Mouse (Mus musculus) small intestine, adult 2 months (tissue): Measurements from ENCODE around the gene Armcx6. TPM values are rescaled to one million over a fixed set of nuclear protein-coding genes. Genes with fewer than 3 reads are reported as not detected.
"Not testable (repeated sequence)": the region's sequence is repeated elsewhere in the genome, so short reads cannot be mapped to it uniquely, and the experiment has no call there.

Source experiments
- H3K27ac ChIP-seq: fragments of 200-500 bp; 2 replicates; pipeline ENCODE4 v1.5.1; 2012; ENCODE audit warnings: low read depth, low read length, control low read depth, inconsistent platforms; ENCODE audit not compliant: insufficient read depth
- H3K27me3 ChIP-seq: fragments of 200-500 bp; 2 replicates; pipeline ENCODE4 v1.6.1; 2012; ENCODE audit warnings: mild to moderate bottlenecking, moderate library complexity, low read length, inconsistent platforms; ENCODE audit not compliant: control insufficient read depth, insufficient read depth
- H3K36me3 ChIP-seq: fragments of 200-500 bp; 2 replicates; pipeline ENCODE4 v1.6.1; 2012; ENCODE audit warnings: mild to moderate bottlenecking, low read length, control low read depth, inconsistent platforms; ENCODE audit not compliant: control insufficient read depth, insufficient read depth
- H3K4me1 ChIP-seq: fragments of 200-500 bp; 2 replicates; pipeline ENCODE4 v1.6.1; 2012; ENCODE audit warnings: low read length, inconsistent platforms, mixed read lengths; ENCODE audit not compliant: control insufficient read depth, insufficient read depth, insufficient read length
- H3K4me3 ChIP-seq: fragments of 200-500 bp; 2 replicates; pipeline ENCODE4 v1.5.1; 2012; ENCODE audit warnings: low read depth, mild to moderate bottlenecking, control low read depth, inconsistent platforms, low read length, moderate library complexity
- CTCF ChIP-seq: fragments of 200-500 bp; IDR thresholded peaks from 2 replicates; pipeline ENCODE4 v1.5.1; 2012; ENCODE audit warnings: low read depth, mild to moderate bottlenecking, control low read depth, inconsistent platforms, low read length, moderate library complexity, mixed read lengths; ENCODE audit not compliant: insufficient replicate concordance, insufficient read length; ENCODE audit errors: extremely low read depth
- POLR2A ChIP-seq: fragments of 200-500 bp; IDR thresholded peaks from 2 replicates; pipeline ENCODE4 v1.6.1; 2012; ENCODE audit warnings: low read depth, mild to moderate bottlenecking, control low read depth, inconsistent platforms, low read length, moderate library complexity
- WGBS: fragments of 180-500 bp; shearing (Covaris S2); methylation state at CpG from one replicate; pipeline ENCODE4 v1.1.7; 2018; 5-methylcytosine and 5-hydroxymethylcytosine counted together
- polyA plus RNA-seq: library from polyadenylated mRNA; depleted of rRNA; stranded (reverse); fragments of >200 nt; gene quantifications from 2 replicates; pipeline ENCODE4 v1.2.3, GENCODE M21; 2012

Gene Armcx6
- polyA plus RNA-seq, 1 experiment = 0.24 TPM

DNA sequence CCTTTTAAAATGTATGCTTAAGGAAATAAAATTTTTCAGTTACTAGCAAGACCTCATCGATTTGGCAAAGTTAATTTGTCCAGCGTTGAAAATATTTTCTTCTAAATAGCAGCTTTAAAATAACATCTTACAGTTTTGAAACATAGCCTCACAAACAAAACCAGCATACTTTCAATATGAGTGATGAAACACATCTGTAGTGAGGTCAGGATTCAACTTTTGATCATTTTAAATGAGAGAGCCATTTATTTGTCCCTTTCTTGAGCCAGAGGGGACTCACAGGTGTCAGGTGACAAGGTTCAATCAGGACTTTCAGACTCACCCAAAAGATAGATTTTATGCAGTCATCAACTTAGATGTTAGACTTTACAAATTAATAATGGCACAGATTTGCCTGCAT lies 693 bp upstream of the Armcx6 start:
- H3K27ac ChIP-seq = no peak overlapping the region
- TF ChIP-seq CTCF = no peak
- no peak for TF ChIP-seq POLR2A
- WGBS = 53% methylated on average over 2 of the region's 2 CpGs
- H3K36me3 ChIP-seq = no peaks in the 10 kb centered on the region
- no peak overlapping the region for H3K4me3 ChIP-seq
- H3K27me3 ChIP-seq = no peaks in the 10 kb centered on the region
- no peaks in the 10 kb centered on the region for H3K4me1 ChIP-seq

DNA sequence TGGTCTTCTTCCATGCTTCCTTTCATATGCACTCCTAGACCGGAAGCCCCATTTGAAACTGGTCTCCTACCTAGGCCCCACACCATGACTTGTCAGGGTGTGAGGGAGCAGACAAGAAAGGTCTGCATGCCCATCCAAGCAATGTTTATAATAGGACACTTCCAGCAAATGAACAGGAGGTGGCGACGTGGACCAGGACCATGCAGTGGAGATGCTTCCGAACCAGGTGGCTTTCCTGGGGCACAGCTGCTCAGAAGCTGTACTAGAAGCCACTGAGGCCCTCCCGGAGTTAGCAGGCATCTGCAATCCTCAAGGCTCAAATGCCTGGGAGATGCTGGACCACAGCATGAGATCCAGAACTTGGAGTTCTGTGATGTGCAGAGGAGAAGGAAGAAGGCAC lies 4.8 kb downstream of the Armcx6 start:
- H3K4me3 ChIP-seq = no peak overlapping the region
- no peak overlapping the region for H3K27ac ChIP-seq
- TF ChIP-seq CTCF = peak; percentile 41; the same call in 1 of the 2 replicates
- TF ChIP-seq POLR2A = no peak
- 26% methylated on average over 5 of the region's 5 CpGs for WGBS
- no peaks in the 10 kb centered on the region for H3K4me1 ChIP-seq
- no peaks in the 10 kb centered on the region for H3K36me3 ChIP-seq
- H3K27me3 ChIP-seq = no peaks in the 10 kb centered on the region

DNA sequence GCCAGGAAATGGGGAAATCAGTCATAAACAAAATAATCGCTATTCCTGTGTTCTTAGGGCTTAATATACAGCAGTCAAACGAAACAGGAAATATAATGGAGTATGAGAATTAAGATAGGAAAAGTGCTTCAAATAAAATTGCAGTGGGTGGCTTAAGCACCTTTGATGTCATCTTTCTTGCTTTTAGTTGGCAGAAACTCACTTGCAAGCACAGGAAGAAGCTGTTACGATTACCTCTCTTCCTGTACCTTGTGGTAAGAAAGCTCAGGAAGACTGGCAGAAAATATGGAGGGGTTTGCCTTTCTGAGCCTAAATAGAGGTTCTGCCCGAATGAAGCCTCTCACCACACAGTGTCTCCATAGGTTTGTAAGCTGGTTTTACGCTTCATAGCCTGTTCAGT lies 9.4 kb downstream of the Armcx6 start:
- Histone ChIP-seq H3K27me3 (no peaks in the 10 kb centered on the region), H3K4me1 (no peaks in the 10 kb centered on the region), H3K27ac (no peak overlapping the region), H3K4me3 (no peak overlapping the region), H3K36me3 (no peaks in the 10 kb centered on the region)
- 56% methylated on average over 5 of the region's 5 CpGs for WGBS
- TF ChIP-seq POLR2A (no peak), CTCF (no peak)

DNA sequence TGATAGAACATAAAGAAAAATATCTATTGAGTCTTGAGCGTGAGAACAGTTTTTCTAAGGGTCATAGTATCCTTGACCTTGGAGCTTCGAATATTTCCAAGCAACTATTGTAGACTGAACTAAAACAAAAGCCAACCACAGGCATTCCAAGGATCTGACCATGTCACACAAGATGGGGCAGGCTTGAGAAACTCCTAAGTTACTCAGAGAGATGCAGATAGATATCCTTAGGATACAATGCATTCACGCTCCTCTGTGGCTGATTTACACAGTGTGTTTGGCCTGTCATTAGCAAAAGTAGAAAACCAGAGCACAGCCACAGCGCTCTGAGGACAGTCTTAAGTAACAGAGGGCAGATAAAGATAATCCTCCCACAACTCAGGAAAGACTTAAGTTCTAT lies 12.1 kb downstream of the Armcx6 start:
- H3K36me3 ChIP-seq = no peaks in the 10 kb centered on the region
- TF ChIP-seq POLR2A (no peak), CTCF (no peak)
- H3K27ac ChIP-seq = no peak overlapping the region
- H3K4me3 ChIP-seq = no peak overlapping the region
- 57% methylated on average over 4 of the region's 4 CpGs for WGBS
- no peaks in the 10 kb centered on the region for H3K27me3 ChIP-seq
- no peaks in the 10 kb centered on the region for H3K4me1 ChIP-seq

DNA sequence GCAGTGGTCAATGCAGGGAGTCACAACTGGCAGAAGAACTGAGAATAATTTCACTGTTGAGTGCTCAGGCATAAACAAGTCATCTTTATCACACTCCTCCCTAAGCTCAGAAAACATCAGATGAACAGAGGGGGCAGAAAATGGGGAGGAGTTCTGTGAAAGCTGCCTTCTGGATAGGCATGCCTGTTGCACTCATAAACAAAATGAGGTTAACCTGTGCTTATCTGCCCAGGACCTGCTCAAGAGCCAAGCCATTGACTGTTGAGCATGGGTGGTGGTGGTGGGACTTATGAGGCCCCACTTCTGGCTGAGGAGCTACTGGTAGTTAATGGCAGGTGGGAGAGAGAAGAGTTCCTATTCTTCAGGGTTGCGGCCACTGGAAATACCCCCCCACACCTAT lies 13.4 kb downstream of the Armcx6 start:
- WGBS = 100% methylated on average over 1 of the region's 1 CpGs
- Histone ChIP-seq H3K27me3 (no peaks in the 10 kb centered on the region), H3K4me3 (no peak overlapping the region), H3K36me3 (no peaks in the 10 kb centered on the region), H3K4me1 (no peaks in the 10 kb centered on the region), H3K27ac (no peak overlapping the region)
- TF ChIP-seq CTCF (no peak), POLR2A (no peak)

DNA sequence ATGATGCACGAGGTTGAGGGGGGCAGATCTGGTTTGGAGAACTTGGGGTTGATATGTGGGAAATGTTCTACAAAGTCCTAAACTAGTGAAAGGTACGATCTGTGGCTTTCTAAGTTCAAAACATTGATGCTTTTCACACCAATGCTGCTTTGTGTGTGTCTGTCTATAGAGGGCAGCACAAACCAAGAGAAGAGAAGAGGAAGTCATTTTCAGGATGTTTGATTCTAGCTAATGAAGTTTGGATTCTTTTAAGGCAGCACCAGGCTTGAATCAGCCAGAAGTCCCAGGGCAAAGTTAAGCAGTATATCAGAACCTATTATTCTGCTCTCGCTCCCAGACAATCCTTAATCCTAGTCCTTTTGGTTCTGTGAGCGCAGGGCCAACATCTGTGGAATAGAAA lies 21.4 kb downstream of the Armcx6 start:
- H3K36me3 ChIP-seq = no peaks in the 10 kb centered on the region
- H3K4me3 ChIP-seq = no peak overlapping the region
- 39% methylated on average over 4 of the region's 4 CpGs for WGBS

DNA sequence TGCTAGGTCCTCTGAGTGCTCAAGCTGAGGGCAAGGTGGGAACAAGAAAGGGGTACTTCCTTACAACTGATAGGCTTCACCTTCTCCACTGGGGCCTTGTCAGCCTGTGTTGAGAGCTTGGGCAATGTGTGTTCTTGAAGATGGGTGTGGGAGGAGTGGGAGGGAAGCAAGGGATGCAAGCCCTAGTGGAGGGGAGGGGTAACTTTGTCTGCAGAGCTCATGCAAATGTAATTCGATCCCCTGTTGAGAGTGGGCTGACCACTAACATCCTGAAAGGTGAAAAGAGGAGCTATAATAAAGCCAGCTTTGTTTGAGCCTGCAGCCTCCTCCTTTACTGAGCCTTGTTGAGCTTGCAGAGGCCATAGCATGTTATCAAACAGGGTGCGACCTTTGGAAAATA lies 27.5 kb downstream of the Armcx6 start:
- not testable (repeated sequence) for H3K27me3 ChIP-seq, H3K4me1 ChIP-seq, H3K36me3 ChIP-seq, H3K27ac ChIP-seq, H3K4me3 ChIP-seq
- WGBS = 46% methylated on average over 2 of the region's 2 CpGs

More for the DNA sequence above, 21.4 kb downstream of the Armcx6 start:
- H3K27ac ChIP-seq = no peak overlapping the region
- no peak for TF ChIP-seq CTCF
- no peaks in the 10 kb centered on the region for H3K27me3 ChIP-seq
- H3K4me1 ChIP-seq = no peaks in the 10 kb centered on the region

DNA sequence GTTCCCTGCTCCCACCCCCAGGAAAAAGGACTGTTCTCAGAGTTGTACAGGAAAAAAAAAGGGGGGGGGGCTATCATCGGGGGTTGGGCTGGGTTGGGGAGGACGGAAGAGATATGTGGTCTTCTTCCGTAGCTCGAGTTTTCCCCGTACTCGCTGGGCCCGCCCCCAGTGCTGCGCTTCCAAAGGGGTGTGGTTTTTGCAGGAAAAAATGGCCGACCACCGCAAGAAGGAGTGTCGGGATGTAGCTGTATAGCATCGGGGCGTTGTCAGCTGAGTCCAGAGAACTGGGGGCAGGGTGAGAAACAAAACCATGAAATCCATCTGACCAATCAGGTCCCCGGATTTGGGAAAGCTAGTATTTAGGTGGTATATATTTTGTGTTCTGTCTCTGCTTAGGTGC lies 32.7 kb downstream of the Armcx6 start:
- TF ChIP-seq POLR2A (no peak), CTCF (no peak)
- 10% methylated on average over 14 of the region's 14 CpGs for WGBS

More for the DNA sequence above, 32.7 kb downstream of the Armcx6 start:
- Histone ChIP-seq H3K4me1 (no peaks in the 10 kb centered on the region), H3K4me3 (peak overlapping the region; percentile 62), H3K27me3 (no peaks in the 10 kb centered on the region), H3K36me3 (no peaks in the 10 kb centered on the region), H3K27ac (no peak overlapping the region)
